Mouse (Mus musculus) G1E (cell line): ENCODE results near the gene Acin1. TPM values are rescaled to one million over a fixed set of nuclear protein-coding genes. Genes with fewer than 3 reads are reported as not detected.

Experiments used
- ATAC-seq: 2 replicates; pipeline ENCODE4 v1.8.0; 2016; ENCODE audit warnings: mild to moderate bottlenecking; ENCODE audit not compliant: insufficient number of reproducible peaks, poor library complexity, low FRiP score, severe bottlenecking; ENCODE audit errors: extremely low read depth
- DNase-seq: peaks from one replicate; pipeline ENCODE4 v3.0.0; 2012; ENCODE audit warnings: low spot score
- H3K27me3 ChIP-seq: 2 replicates; pipeline ENCODE4 v1.6.1; 2012; ENCODE audit warnings: mild to moderate bottlenecking, low read length, inconsistent platforms; ENCODE audit not compliant: insufficient read depth
- H3K36me3 ChIP-seq: replicated peaks from 2 replicates; pipeline ENCODE3; 2012; ENCODE audit warnings: mild to moderate bottlenecking, inconsistent platforms
- H3K4me1 ChIP-seq: 2 replicates; pipeline ENCODE4 v1.6.1; 2012; ENCODE audit warnings: low read depth, low read length, inconsistent platforms, mixed read lengths; ENCODE audit not compliant: insufficient read depth
- H3K4me3 ChIP-seq: 2 replicates; pipeline ENCODE4 v1.5.1; 2012; ENCODE audit warnings: low read depth, mild to moderate bottlenecking, inconsistent platforms, low read length, moderate library complexity, mixed read lengths
- H3K9me3 ChIP-seq: replicated peaks from 2 replicates; pipeline ENCODE4 v1.6.1; 2012; ENCODE audit warnings: inconsistent platforms
- CTCF ChIP-seq: IDR thresholded peaks from 2 replicates; pipeline ENCODE4 v1.5.1; 2012; ENCODE audit warnings: low read depth, low read length, inconsistent platforms, mixed read lengths
- GATA1 ChIP-seq: IDR thresholded peaks from 2 replicates; pipeline ENCODE4 v1.6.1; 2012; ENCODE audit warnings: borderline replicate concordance, low read length, inconsistent platforms, mixed read lengths
- GATA2 ChIP-seq: IDR thresholded peaks from 2 replicates; pipeline ENCODE4 v1.6.1; 2012; ENCODE audit warnings: low read depth, low read length, inconsistent platforms, borderline replicate concordance
- POLR2AphosphoS5 ChIP-seq: IDR thresholded peaks from 2 replicates; pipeline ENCODE4 v1.6.1; 2012; ENCODE audit warnings: low read depth, low read length, inconsistent platforms; ENCODE audit not compliant: insufficient replicate concordance
- TAL1 ChIP-seq: conservative IDR thresholded peaks from 2 replicates; pipeline ENCODE4 v1.6.1; 2012; ENCODE audit warnings: low read depth, low read length, inconsistent platforms, mixed read lengths
- polyA plus RNA-seq: library from polyadenylated mRNA; stranded (reverse); fragments of >175 nt; gene quantifications from 2 replicates; pipeline ENCODE4 v1.2.3, GENCODE M21; 2012
- total RNA-seq, 2 experiments: library from RNA; stranded (forward) in 1 of 2; stranded (reverse) in 1 of 2; fragments of 200-1000 nt in 1 of 2; fragments of >200 nt in 1 of 2; fragmentation: Nextera tagmentation in 1 of 2; gene quantifications; 2 replicates each; pipeline ENCODE4 v1.2.3; 2014 to 2017

Gene Acin1
- total and polyA plus RNA-seq, 3 experiments: 125 to 697 (median 298) TPM

DNA sequence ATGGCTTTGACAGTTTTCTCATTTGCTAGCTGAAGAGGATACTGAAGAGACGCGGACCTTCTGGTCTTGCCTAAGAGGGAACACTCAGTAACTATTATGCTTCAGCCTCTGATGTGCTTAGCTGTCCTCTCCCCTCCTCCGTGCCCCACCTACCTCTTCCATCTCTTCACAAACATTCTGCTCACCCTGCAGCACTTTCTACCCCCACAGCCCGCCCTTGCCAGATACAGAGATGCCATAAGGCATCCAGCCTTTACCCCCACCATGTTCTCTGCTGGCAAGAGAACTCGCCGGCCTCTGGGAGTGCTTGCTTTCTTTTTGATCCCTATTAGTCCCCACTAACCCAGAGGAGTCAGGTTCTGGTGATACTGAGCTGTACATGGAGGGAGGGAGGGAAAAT lies 76.1 kb downstream of the Acin1 start:
- Histone ChIP-seq H3K4me3 (no peak overlapping the region), H3K27me3 (no peaks in the 10 kb centered on the region), H3K4me1 (peaks cover 19% of the 10 kb centered on the region), H3K9me3 (no peaks in the 10 kb centered on the region), H3K36me3 (peaks cover 53% of the 10 kb centered on the region)
- no peak for ATAC-seq
- DNase-seq: no peak
- no peak for TF ChIP-seq GATA2
- no peak for TF ChIP-seq TAL1
- TF ChIP-seq POLR2AphosphoS5: no peak
- TF ChIP-seq GATA1: no peak
- TF ChIP-seq CTCF: no peak

DNA sequence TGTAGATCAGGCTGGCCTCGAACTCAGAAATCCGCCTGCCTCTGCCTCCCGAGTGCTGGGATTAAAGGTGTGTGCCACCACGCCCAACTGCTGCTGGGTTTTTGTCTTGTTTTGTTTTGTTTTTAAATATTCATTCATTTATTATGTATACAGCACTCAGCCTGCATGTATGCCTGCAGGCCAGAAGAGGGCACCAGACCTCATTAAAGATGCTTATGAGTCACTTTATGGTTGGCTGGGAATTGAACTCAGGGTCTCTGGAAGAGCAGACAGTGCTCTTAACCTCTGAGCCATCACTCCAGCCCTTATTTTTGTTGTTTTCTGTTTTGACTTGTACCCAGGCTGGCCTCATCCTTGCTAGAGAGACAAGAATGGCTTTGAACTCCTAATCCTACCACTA lies 76.8 kb downstream of the Acin1 start:
- DNase-seq: no peak

DNA sequence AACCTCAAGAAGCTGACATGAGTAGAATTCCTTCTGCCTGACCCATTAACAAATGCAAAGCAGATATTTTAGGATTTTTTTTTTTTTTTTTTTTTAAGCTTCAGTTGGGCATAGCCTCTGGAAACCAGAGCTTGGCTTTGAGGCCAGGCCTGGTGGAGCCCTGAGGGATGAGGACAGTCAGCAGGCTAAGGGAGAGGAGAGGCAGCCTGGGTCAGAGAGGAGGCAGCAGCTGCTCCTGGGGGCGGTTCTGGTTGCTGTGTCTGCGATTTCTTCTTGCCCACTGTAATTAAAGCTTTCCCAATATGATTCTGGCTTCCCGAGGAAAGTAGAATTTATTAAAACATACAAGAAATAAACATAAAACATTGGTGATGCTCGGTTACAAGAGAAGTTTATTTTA lies 77.5 kb downstream of the Acin1 start:
- Histone ChIP-seq H3K9me3 (no peaks in the 10 kb centered on the region), H3K27me3 (no peaks in the 10 kb centered on the region), H3K36me3 (peaks cover 39% of the 10 kb centered on the region), H3K4me3 (no peak overlapping the region), H3K4me1 (peaks cover 23% of the 10 kb centered on the region)
- DNase-seq (no peak), ATAC-seq (no peak)
- no peak for TF ChIP-seq GATA2
- no peak for TF ChIP-seq POLR2AphosphoS5
- TF ChIP-seq GATA1: no peak
- no peak for TF ChIP-seq TAL1
- TF ChIP-seq CTCF: no peak

More for the DNA sequence above, 76.8 kb downstream of the Acin1 start:
- no peak for ATAC-seq
- Histone ChIP-seq H3K4me1 (peaks cover 19% of the 10 kb centered on the region), H3K9me3 (no peaks in the 10 kb centered on the region), H3K36me3 (peaks cover 46% of the 10 kb centered on the region), H3K4me3 (no peak overlapping the region), H3K27me3 (no peaks in the 10 kb centered on the region)
- TF ChIP-seq GATA1 (no peak), POLR2AphosphoS5 (no peak), CTCF (peak; percentile 58), GATA2 (no peak), TAL1 (no peak)

DNA sequence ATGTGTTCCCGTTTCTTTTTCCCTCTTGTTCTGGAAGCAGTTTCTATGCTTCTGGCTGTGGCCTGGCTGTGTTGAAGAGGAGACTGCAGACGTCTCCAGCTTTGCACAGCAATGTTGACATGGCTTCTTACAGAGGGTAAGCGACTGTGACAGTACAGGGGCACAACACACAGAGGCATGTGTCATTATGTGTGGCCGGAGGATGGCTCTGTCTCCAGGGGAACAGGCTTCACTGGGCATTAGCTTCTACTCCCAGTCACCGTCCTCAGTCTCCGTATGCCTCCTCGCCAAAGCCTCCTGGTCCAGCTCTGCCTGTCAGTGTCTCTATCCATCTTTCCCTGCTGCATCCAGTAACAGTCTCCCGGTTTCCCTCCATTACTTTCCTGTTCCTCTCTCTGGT lies 79.5 kb downstream of the Acin1 start:
- peaks cover 40% of the 10 kb centered on the region for H3K4me1 ChIP-seq
- peaks cover 25% of the 10 kb centered on the region for H3K36me3 ChIP-seq
- TF ChIP-seq TAL1: no peak
- TF ChIP-seq GATA1: no peak
- no peak for TF ChIP-seq CTCF
- TF ChIP-seq POLR2AphosphoS5: no peak
- TF ChIP-seq GATA2: no peak
- DNase-seq: no peak
- H3K9me3 ChIP-seq: no peaks in the 10 kb centered on the region
- no peaks in the 10 kb centered on the region for H3K27me3 ChIP-seq
- H3K4me3 ChIP-seq: no peak overlapping the region
- ATAC-seq: no peak

DNA sequence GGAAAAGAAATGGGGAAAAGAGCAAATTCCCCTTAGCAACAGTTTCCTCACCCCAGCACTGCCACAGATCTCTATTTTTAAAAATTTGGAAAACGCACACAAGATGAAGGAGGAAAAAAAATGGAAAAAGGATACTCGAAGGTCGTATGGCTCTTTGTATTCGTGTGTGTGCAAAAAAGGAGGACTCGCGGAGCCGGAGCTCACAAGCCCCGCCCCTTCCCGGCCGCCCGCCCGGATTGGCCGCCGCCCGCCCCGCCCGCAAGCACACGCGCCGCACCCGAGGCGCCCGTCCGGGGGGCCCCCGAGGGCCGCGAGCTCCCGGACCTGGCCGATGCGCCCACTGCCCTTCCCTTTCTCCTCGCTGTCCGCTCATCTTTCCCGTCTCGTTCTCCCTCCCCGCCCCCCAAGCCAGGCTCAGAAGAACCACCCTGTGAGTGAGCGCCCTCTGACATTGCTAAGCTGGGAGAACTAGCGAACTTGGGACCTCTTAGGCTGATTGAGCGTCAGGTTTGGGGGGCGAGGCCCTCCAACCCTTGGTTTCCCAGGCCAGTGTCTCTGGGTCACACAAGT lies 80.9 kb downstream of the Acin1 start, which contains the start of gene 4931414P19Rik:
4931414P19Rik (minus strand) TSS at position 242 of the 570 bp plus-strand sequence.
- no peaks in the 10 kb centered on the region for H3K9me3 ChIP-seq
- H3K36me3 ChIP-seq: peaks cover 11% of the 10 kb centered on the region
- H3K4me3 ChIP-seq: peak within 1 kb of the TSS; percentile 66
- peak; percentile 81 for DNase-seq
- ATAC-seq: no peak
- no peak for TF ChIP-seq GATA1
- TF ChIP-seq CTCF: no peak
- no peak for TF ChIP-seq POLR2AphosphoS5
- no peak for TF ChIP-seq GATA2
- TF ChIP-seq TAL1: no peak
- no peaks in the 10 kb centered on the region for H3K27me3 ChIP-seq
- peaks cover 47% of the 10 kb centered on the region for H3K4me1 ChIP-seq

DNA sequence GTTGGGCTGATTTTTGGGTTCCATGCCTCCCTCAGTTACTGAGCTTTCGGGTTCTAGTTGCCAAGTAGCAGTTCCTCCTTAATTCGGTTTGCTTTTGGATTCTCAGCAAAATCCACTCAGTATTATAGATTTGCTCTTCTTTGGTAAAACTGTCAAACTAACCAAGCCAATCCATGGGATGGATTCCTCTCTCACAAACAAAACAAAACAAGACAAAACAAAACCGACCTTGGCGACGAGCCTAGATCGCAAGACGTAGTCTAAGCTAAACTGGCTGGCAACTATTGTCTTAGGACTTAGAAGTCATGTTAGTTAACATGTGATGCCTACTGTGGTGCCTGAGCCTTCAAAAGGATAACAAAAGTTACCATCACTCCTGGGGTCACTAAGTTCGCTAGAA lies 83.0 kb downstream of the Acin1 start:
- H3K36me3 ChIP-seq: peaks cover 5% of the 10 kb centered on the region
- H3K4me3 ChIP-seq: peak overlapping the region; percentile 76
- H3K27me3 ChIP-seq: no peaks in the 10 kb centered on the region
- DNase-seq (no peak), ATAC-seq (no peak)
- peaks cover 45% of the 10 kb centered on the region for H3K4me1 ChIP-seq
- no peak for TF ChIP-seq GATA2
- TF ChIP-seq GATA1: no peak
- TF ChIP-seq TAL1: no peak
- TF ChIP-seq CTCF: no peak
- no peak for TF ChIP-seq POLR2AphosphoS5
- H3K9me3 ChIP-seq: no peaks in the 10 kb centered on the region
